Mouse (Mus musculus) myocyte (in vitro differentiated cells): ENCODE measurements around the gene Dph3.

Source experiments
- MAX ChIP-seq: IDR thresholded peaks from one replicate; pipeline ENCODE4 v1.6.1; 2011; ENCODE audit warnings: low read depth, mild to moderate bottlenecking, control low read depth
- POLR2A ChIP-seq: IDR thresholded peaks from one replicate; pipeline ENCODE4 v1.6.1; 2011; ENCODE audit warnings: low read depth, mild to moderate bottlenecking, control low read depth, moderate library complexity; ENCODE audit not compliant: insufficient read length
- USF1 ChIP-seq: IDR thresholded peaks from one replicate; pipeline ENCODE4 v1.6.1; 2011; ENCODE audit warnings: low read depth, mild to moderate bottlenecking, control low read depth, moderate library complexity

DNA sequence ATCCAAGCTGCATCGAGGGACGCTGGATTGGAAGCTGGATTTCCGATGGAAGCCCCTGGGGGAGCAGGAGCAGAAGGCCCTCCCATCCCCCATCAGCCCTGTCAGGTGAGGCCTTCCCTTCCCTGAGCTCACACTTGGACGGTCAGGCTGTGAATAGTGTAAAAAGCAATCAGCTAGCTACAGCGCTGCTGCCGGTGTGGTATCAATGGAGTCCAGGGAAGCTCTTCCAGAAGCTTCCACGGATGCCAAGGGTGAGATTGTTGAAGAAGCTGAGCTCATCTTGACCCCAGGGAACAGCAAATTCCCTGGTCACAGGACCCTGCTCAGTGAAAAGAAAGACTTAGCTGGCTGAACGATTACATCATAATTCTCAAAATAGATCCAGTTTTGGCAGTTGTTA lies 39.2 kb downstream of the Dph3 start:
- TF ChIP-seq POLR2A, result no peak
- no peak for TF ChIP-seq MAX
- TF ChIP-seq USF1, result no peak
